Mouse (Mus musculus) cortical plate, adult 2 months (tissue): ENCODE data around the gene Dcst2. TPM values are rescaled to one million over a fixed set of nuclear protein-coding genes. Genes with fewer than 3 reads are reported as not detected.

Experiments used
- H3K27ac ChIP-seq: fragments of 200-500 bp; 2 replicates; pipeline ENCODE4 v1.5.1; 2012; ENCODE audit warnings: low read length, control low read depth, inconsistent platforms; ENCODE audit not compliant: insufficient read depth
- H3K4me1 ChIP-seq: fragments of 200-500 bp; 2 replicates; pipeline ENCODE4 v1.6.1; 2011; ENCODE audit warnings: low read length; ENCODE audit not compliant: control insufficient read depth, insufficient read depth
- H3K4me3 ChIP-seq: fragments of 200-500 bp; 2 replicates; pipeline ENCODE4 v1.5.1; 2011; ENCODE audit warnings: mild to moderate bottlenecking, low read length, control low read depth; ENCODE audit not compliant: insufficient read depth
- CTCF ChIP-seq: fragments of 200-500 bp; IDR thresholded peaks from 2 replicates; pipeline ENCODE4 v1.5.1; 2011; ENCODE audit warnings: mild to moderate bottlenecking, control low read depth, low read length; ENCODE audit not compliant: insufficient read depth; ENCODE audit errors: extremely low read depth
- POLR2A ChIP-seq: fragments of 200-500 bp; IDR thresholded peaks from 2 replicates; pipeline ENCODE4 v1.6.1; 2011; ENCODE audit warnings: mild to moderate bottlenecking, low read length, control low read depth; ENCODE audit not compliant: insufficient read depth; ENCODE audit errors: extremely low read depth
- polyA plus RNA-seq: library from polyadenylated mRNA; depleted of rRNA; stranded (reverse); fragments of >200 nt; gene quantifications from 2 replicates; pipeline ENCODE4 v1.2.3, GENCODE M21; 2012

Dcst2 gene
- polyA plus RNA-seq, 1 experiment: 0.75 TPM

- peak overlapping the region; percentile 91 for H3K27ac ChIP-seq
Measured at GRCm38 (mm10) chr3:89391663-89392511, 30.1 kb downstream of the Dcst2 start.

GRCm38 (mm10) chr3:89392871-89393311 lies 31.1 kb downstream of the Dcst2 start:
- Histone ChIP-seq H3K4me3 (peak overlapping the region; percentile 56), H3K4me1 (peaks cover 5% of the 10 kb centered on the region), H3K27ac (0 out of 2 replicates have a peak overlapping the region, but pooled peaks have one; percentile 51)
- TF ChIP-seq POLR2A (no peak), CTCF (no peak)

More at GRCm38 (mm10) chr3:89391663-89392511, 30.1 kb downstream of the Dcst2 start:
- Histone ChIP-seq H3K4me3 (peak overlapping the region; percentile 56), H3K4me1 (peaks cover 5% of the 10 kb centered on the region)
- TF ChIP-seq CTCF (no peak), POLR2A (no peak)

- TF ChIP-seq POLR2A (peak; percentile 55), CTCF (no peak)
- peak overlapping the region; percentile 85 for H3K27ac ChIP-seq
- peak overlapping the region; percentile 56 for H3K4me3 ChIP-seq
- peaks cover 5% of the 10 kb centered on the region for H3K4me1 ChIP-seq
Measured at GRCm38 (mm10) chr3:89393605-89394004, 31.8 kb downstream of the Dcst2 start.

GRCm38 (mm10) chr3:89394006-89394893 lies 32.5 kb downstream of the Dcst2 start, which contains the start of gene Zbtb7b:
Gene Zbtb7b, minus strand, starts transcription at chr3:89394776.
- Histone ChIP-seq H3K27ac (peak within 1 kb of the TSS; percentile 85), H3K4me1 (peaks cover 5% of the 10 kb centered on the region), H3K4me3 (peak within 1 kb of the TSS; percentile 56)
- TF ChIP-seq CTCF: no peak
- TF ChIP-seq POLR2A: no peak

GRCm38 (mm10) chr3:89394894-89395256 lies 33.1 kb downstream of the Dcst2 start:
- Histone ChIP-seq H3K27ac (peak overlapping the region; percentile 47; the same call in 1 of the 2 replicates), H3K4me1 (peaks cover 5% of the 10 kb centered on the region), H3K4me3 (peak overlapping the region; percentile 56)
- no peak for TF ChIP-seq CTCF
- 0 out of 2 replicates have a peak, but pooled peaks have one; percentile 26 for TF ChIP-seq POLR2A

GRCm38 (mm10) chr3:89395419-89395805 lies 33.6 kb downstream of the Dcst2 start:
- H3K4me1 ChIP-seq: peaks cover 5% of the 10 kb centered on the region
- peak overlapping the region; percentile 56; the same call in 1 of the 2 replicates for H3K4me3 ChIP-seq
- TF ChIP-seq CTCF: no peak
- TF ChIP-seq POLR2A: no peak
- H3K27ac ChIP-seq: peak overlapping the region; percentile 47; the same call in 1 of the 2 replicates

GRCm38 (mm10) chr3:89395806-89396653 lies 34.3 kb downstream of the Dcst2 start:
- Histone ChIP-seq H3K27ac (no peak overlapping the region), H3K4me3 (peak overlapping the region; percentile 56), H3K4me1 (peaks cover 5% of the 10 kb centered on the region)
- TF ChIP-seq CTCF: peak; percentile 78
- TF ChIP-seq POLR2A: no peak

GRCm38 (mm10) chr3:89396654-89397005 lies 34.9 kb downstream of the Dcst2 start:
- no peak overlapping the region for H3K27ac ChIP-seq
- no peak for TF ChIP-seq POLR2A
- TF ChIP-seq CTCF: no peak
- peak overlapping the region; percentile 6; the same call in 1 of the 2 replicates for H3K4me3 ChIP-seq
- 0 out of 2 replicates have a peak, but pooled peaks cover 2% of the 10 kb centered on the region for H3K4me1 ChIP-seq
